Mouse (Mus musculus) MEL (cell line): ENCODE results near the gene Trim41.

Experiments used
- CTCF ChIP-seq, 3 experiments: IDR thresholded peaks in 2 of 3; conservative IDR thresholded peaks in 1 of 3; 2 replicates each; pipeline ENCODE4 v1.5.1; 2011 to 2012; ENCODE audit warnings: low read length in 3 of 3, low read depth in 2 of 3, mild to moderate bottlenecking in 2 of 3, improper control_type of control experiment in 1 of 3, inconsistent platforms in 1 of 3, mixed read lengths in 1 of 3, moderate library complexity in 1 of 3; ENCODE audit not compliant: control insufficient read depth in 1 of 3, insufficient read depth in 1 of 3, poor library complexity in 1 of 3, severe bottlenecking in 1 of 3
- MAFK ChIP-seq: IDR thresholded peaks from 2 replicates; pipeline ENCODE4 v1.6.1; 2011; ENCODE audit warnings: low read depth, mild to moderate bottlenecking, low read length, improper control_type of control experiment, borderline replicate concordance
- MXI1 ChIP-seq: IDR thresholded peaks from 2 replicates; pipeline ENCODE4 v1.6.1; 2011; ENCODE audit warnings: mild to moderate bottlenecking, low read depth, low read length, improper control_type of control experiment
- NRF1 ChIP-seq: IDR thresholded peaks from 2 replicates; pipeline ENCODE4 v1.6.1; 2014; ENCODE audit warnings: low read depth, mild to moderate bottlenecking, inconsistent platforms, low read length, improper control_type of control experiment, moderate library complexity; ENCODE audit not compliant: poor library complexity, insufficient read depth, severe bottlenecking
- POLR2A ChIP-seq, 2 experiments: IDR thresholded peaks; 2 replicates each; pipeline ENCODE4 v1.6.1; 2011 to 2012; ENCODE audit warnings: low read length in 2 of 2, mild to moderate bottlenecking in 2 of 2, control low read depth in 1 of 2, improper control_type of control experiment in 1 of 2, low read depth in 1 of 2, moderate library complexity in 1 of 2; ENCODE audit not compliant: control insufficient read depth in 1 of 2, insufficient read depth in 1 of 2, poor library complexity in 1 of 2
- RAD21 ChIP-seq: IDR thresholded peaks from 2 replicates; pipeline ENCODE4 v1.6.1; 2011; ENCODE audit warnings: mild to moderate bottlenecking, low read depth, low read length, improper control_type of control experiment
- SMC3 ChIP-seq: IDR thresholded peaks from 2 replicates; pipeline ENCODE4 v1.6.1; 2011; ENCODE audit warnings: low read depth, low read length, improper control_type of control experiment

DNA sequence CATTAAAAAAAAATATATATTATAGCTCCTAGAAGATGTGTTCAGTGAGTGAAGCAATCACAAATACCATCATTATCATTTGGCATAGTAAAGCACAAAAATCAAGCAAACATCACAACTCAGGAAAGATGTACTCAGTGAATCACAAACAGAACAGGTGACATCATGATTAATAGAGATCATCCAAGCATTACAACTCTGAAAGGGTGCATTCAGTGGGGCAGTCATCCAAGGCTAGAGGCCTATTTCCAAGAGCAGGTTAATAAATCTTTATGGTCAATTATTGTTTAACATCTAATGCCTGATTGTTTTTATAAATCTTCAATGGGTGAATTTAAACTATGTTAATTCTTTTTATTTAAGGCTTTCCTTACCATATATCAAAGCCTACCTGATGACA is 23.7 kb upstream of the Trim41 start:
- TF ChIP-seq CTCF (IDR thresholded peaks at IDR 0.05 in 2 of 3, conservative IDR thresholded peaks at IDR 0.05 in 1 of 3; ENCODE audit: control insufficient read depth in 1 of 3, insufficient read depth in 1 of 3, low read depth in 2 of 3, low read length in 3 of 3, poor library complexity in 1 of 3, severe bottlenecking in 1 of 3) = no peak
- no peak for TF ChIP-seq POLR2A (IDR thresholded peaks at IDR 0.05; ENCODE audit: control insufficient read depth in 1 of 2, insufficient read depth in 1 of 2, low read depth in 1 of 2, low read length in 2 of 2, poor library complexity in 1 of 2)
- TF ChIP-seq NRF1 = no peak
- TF ChIP-seq MXI1 = no peak
- TF ChIP-seq RAD21 = no peak
- no peak for TF ChIP-seq MAFK
- TF ChIP-seq SMC3 = no peak
